Mouse (Mus musculus) WW6 (cell line): ENCODE data around the gene Gm20219.
A peak's percentile ranks its signal among the peaks of the same experiment; 100 is the strongest.

Experiments used
- DNase-seq: peaks from one replicate; pipeline ENCODE4 v3.0.0-alpha.2; 2013; ENCODE audit warnings: low read depth, low spot score

The Gm20219 gene

DNA sequence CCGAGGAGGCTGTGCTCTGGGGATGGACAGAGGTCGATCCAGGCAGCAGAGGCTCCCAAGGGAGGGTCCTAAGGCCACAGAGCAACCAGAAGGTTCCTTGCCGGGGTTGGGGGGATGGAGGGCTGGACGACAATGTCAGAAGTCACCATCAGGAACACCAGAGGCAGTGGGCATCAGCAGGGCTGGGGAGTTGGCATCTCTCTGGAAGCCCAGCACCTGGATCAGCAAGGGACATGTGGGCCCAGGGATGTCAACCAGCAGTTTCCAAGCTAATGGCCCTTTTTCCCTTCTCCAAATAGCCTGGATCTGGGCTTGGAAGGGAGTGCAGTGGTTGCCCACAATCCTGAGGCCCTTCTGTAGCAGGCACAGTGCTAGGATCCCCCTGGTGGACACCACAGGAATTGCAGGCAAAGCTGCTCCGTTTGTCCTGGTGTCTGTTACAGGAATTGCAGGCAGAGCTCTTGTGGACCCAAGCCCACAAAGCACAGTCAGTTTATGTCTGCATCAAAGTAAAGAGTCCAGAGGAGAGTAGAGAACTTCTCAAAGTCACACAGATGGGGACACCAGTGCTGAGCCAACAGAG, 1.3 kb downstream of the Gm20219 start:
- peak; percentile 75 for DNase-seq

DNA sequence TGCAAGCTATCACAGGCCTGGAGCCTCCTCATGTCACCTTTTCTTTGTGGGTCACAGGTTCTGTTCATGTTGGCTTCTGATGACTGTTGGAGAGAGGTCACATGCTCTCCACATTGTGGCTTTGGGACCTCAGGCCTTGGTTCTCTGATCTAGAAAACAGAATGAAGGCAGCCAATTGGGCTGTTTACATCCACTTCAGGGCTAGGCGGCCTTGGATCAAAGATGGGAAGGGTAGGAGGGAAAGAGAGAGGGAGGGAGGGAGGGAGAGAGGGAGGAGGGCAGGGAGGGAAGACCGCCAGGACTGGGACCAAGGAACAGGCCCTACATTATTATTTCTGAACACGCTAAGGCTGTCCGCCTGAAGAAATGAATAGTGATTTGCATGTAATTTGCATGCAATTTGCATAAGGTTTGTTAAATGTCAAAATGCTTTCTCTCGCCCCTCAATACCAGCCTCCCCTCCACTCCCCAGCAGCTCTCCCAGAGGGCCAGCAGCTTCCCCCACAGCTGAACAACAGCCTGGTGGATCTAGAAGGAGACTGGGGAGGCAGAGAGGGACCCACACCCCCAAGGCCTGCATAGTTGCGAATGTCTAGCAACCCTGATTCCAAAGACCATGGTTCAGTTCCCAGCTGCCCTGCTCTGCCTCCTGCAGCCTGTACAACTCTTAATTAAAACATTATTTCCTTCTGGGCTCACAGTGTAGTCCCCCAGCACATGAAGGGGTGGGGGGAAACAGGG, 2.2 kb downstream of the Gm20219 start:
- no peak for DNase-seq

DNA sequence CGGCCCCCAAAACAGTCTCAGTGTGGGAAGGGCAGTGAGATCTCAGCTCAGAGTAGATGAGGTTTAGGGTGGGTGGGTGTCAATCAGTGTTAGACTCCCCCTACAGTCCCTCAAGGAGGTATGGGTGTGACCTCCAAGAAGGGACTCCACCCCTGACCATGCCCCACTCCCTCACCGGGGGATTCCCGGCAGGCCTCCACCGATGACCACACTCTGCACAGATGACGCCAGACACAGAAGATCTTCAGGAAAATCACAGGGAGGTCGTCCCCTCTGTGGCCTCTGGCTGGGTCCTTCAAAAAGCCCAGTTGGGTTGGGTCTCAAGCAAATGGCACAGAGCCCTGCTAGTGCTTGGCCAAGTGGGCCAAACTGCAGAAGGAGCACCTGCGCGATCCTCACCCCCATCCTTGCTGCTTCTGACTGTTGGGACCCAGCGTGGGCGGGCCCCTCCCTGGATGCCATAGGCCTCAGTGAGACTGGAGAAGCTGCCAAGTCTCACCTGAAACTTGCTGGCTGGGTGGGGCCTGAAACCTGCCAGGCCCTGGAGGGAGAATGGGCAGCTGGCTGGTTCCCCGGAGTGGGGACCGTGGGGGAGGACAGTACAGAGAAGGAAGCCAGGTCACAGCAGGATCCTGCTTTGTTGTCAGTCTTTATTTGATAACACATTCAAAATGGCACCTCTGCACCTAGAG, 3.3 kb downstream of the Gm20219 start:
- DNase-seq: no peak

DNA sequence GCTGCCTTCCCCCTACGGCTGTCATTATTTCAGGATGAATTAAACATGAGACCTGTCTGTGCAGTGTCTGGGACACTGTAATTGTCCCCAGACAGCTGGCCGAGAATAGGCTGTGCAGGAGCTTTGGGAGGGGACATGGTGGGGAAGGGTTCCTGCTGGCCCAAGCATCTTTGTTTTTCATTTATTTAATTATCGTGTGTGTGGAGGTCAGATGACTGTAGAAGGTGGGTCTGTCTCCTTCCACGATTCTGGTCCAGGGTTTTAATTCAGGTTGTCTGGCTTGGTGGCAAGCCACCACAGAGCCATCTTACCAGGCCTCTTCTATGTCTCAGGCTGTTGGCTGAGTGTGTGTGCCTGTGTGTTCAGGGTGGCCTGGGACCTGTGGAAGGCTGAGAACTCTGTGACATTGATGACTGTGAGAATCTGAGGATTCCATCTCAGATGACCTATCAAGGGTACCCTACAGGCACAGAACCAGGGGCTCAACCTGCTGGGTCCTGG, 5.5 kb downstream of the Gm20219 start:
- DNase-seq: no peak

DNA sequence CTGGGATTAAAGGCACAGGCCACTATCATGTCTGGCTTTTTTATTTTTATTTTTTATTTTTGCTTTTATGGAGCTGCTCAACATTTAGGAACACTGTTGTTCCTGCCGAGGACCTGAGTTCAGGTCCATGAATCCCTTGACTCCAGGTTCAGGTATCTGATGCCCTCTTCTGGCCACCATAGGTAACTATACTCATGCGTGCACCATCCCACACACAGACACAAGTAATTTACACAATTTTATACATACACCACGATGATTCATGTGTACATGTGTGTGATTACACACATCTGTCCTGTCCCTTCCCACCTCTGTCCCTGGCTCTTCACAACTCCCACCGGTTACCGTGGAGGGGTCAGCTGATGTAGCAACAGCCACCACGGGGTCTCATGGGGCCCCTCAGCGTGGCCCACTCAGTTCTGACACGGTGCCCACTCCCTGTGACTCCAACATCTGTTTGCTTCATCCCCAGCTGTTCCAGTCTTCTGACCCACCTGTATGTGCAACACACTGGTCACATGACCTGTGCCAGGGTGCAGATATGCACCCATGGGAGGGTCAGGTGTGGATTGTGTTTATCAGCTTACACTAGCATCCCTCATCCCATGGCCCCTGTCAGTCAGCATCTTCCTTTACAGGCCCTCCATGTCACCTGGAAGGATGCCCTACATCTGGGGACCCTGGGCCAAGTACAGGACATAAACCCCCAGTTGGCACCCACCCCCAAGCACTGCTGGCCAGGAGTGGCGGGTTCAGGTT, 6.2 kb downstream of the Gm20219 start:
- no peak for DNase-seq

DNA sequence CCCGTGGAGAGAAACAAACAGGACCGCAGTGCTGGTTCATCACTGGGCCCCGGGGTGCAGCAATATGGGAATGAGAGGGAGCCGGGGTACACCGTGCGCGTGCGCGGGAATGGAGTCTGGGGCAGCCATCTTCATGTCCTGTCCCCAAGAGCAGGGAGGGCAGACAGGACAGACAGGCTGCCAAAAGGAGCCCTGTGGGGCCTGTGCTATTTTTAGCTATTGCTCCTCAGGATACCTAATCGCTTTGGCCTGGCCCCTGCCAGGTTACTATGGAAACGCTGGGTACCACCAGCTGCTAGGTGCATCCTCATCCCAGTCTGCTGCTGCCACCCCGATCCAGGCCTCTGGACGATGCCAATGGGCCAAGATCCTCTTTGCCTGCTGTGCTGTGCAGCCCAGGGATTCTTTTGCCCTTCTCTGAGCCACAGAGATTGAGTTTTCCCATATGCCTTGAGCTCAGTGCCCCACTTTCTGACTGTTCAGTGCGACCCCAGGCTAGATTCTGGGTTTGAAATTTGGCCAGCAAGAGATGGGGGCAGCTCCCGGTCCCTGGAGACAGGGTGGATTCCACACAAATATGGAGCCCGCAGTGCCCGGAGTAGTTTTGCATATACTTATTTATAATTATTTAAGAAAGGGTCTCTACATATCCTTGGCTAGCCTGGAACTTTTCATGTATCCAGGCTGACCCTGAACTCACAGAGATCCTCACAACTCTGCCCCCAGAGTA, 6.9 kb downstream of the Gm20219 start:
- DNase-seq: no peak

DNA sequence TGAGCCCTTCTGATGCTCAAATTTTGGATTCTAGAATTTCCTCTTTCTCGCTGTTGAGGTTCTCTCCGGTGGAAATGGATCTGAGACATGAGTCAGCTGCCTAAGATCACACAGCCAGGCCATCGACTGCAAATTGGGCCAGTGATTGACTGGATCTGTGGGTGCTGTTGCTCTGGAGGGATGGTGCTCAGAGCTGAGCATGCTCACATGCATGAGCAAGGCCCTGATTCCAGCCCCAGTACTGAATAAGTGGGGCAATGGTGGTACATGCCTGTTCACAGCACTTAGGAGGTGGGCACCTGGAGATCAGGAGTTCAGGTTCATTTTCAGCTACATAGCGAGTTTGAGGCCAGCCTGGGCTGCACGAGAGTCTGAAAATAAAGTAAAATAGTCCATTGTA, 7.6 kb downstream of the Gm20219 start:
- DNase-seq: no peak

DNA sequence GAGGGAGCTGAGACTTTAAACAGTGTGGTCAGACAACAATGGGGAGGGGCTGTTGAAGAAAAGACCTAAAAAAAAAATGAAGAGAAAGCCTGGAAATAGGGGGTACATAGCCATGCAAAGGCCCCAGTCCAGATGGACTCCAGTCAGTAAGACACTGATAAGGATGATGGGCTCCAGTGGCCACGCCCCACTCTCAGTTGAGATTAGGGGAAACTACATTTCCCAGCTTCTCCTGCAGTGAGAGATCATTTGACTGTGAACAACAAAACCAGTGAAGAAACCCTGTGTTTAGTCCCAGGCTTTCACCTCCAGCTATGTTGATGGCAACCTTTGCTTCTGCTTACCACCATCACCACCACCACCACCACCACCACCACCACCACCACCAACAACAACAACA, 8.2 kb downstream of the Gm20219 start:
- DNase-seq: no peak

DNA sequence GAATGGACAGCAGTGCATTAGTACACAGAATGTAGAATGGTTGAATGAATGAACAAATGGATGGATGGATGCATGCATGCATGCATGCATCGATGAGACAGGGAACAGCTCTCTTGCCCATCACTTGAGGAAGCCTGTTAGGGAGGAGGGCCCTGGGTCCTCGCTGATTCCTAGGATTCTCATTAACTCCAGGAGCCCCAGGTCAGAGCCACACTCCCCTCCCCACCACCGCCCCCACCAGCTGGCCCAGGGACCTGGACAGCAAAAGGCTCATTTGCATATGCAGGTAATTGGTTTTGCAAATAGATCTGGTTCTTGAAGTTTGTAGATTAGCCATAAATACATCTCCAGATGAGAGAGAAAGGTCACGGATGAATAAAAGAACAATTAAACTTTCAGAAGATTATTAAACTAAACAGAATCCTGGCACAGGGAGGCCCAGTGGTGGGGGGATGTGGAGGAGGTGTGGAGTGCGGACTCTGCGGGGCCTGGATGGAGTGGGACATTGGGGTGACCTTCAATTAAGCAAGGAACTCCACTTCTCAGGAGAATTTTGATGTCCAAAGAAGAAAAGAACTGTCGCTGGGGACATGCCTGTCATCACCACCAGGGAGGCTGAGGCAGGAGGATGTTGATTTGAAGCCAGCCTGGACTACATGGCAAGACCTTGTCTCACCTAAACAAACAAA, 9.3 kb downstream of the Gm20219 start:
- DNase-seq: no peak

DNA sequence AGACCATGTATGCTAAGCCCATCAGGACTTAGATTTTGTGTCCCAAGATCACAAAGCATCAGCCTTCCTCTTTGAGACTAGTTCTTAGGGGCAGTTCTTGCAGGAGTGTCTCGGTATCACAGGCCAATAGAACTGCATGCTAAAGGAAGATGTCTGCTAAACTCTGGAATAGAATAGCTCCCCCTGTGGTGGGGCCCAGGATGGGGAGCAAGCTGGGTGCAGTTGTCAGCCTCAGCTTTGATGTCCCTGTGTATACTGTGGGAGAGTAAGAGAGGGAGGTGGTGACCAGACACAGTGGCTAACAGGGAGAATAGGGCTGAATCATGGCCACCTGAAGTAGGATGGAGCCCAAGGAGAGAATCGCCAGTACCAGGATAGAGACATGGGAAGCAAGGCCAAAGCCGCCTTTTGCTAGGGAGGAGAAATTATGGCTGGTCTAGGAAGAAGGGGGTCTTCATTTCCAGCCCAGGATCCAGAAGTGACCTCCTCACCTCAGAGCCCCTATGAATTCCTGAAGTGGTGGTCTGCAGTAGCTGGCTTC, 10.4 kb downstream of the Gm20219 start:
- no peak for DNase-seq

DNA sequence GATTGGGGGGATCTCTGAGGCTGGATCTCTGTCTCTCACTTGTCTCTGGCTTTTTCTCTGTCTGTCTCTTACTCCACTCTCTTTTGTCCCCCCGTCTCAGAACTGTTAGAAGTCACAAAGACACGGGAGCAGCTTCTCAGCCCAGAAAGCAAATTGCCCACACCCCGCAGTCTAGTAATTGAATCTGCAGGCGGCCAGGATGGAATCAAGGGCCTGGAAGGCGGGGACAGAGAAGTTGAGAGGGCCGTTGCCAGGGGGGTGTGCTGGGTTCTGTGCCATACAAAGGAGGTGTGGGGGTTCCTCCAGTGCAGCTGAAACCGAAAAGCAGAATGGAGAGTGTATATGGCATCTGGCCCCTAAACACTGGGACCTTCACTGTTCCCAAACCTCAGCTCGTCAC, 11.5 kb downstream of the Gm20219 start:
- DNase-seq: no peak

DNA sequence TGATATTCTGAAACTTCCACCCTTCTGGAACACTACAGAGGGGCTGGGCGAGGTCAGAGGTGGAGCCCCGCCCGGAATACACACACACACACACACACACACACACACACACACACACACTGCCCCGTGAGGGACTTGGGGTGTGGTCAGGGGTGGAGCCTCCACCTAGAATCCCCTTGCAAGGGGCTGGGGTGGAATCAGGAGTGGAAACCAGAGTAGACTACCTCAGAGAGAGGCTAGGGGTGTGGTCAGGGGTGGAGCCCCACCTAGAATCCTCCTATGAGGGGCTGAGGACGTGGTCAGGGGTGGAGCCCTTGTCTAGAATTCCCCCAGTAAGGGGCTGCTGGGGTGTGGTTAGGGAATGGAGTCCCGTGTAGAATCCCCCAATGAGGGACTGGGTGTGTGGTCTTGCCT, 13.6 kb downstream of the Gm20219 start:
- DNase-seq: no peak

DNA sequence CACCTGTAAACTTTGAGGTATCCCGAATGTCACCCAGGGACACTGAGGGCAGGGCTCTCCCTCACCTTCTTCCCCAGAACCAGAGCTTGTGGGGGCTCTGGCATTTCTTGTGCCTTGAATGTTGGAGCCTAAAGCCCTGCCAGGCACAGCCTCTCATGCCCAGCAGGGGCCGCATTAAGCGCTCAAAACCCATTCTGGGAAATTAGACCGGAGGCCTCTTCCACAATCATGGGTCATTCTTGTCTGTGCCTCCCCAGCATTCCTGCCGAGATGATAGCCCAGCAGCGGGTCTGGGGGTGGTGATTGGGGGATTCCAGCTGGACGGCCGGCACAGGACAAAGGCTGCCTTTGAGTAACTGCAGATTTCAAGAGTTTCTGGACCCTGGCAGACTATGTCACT, 16.3 kb downstream of the Gm20219 start:
- no peak for DNase-seq

DNA sequence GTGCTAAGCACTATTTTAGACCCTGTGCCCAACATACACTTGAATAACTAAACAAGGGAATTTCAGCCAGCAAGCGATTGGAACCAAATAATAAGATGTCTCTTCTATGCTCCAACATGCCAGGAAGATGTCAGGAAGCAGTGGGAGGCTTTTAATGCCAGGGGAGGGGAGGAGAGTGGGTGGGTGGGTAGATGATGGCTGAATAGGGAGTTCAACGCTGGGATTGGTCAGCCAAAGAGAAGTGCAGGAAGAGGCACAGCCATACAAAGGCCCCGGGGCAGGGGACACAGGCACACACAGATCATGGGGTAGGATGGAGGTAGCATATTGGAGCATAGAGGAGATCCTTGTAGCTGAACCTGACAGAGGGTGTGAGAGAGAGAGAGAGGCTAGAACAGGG, 17.3 kb downstream of the Gm20219 start:
- DNase-seq: no peak

DNA sequence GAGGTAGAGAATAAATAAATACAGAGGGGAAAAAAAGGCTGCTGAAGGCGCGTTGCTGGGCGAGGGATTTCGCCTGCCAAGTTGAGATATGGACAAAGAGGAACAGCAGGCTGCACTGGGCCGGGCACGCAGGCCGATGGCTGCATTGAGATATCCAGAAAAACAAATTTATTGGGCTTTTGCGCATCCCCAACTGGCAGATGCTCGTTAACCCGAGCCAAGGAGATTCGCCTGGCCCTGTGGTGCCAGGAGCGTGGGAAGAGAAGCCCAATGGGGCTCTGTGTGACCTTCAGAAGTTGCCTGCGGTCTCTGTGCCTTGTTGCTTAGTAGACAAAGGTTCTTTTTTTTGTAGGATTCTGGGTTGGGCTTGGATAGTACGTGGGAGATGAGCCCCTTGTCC, 18.0 kb downstream of the Gm20219 start:
- no peak for DNase-seq

DNA sequence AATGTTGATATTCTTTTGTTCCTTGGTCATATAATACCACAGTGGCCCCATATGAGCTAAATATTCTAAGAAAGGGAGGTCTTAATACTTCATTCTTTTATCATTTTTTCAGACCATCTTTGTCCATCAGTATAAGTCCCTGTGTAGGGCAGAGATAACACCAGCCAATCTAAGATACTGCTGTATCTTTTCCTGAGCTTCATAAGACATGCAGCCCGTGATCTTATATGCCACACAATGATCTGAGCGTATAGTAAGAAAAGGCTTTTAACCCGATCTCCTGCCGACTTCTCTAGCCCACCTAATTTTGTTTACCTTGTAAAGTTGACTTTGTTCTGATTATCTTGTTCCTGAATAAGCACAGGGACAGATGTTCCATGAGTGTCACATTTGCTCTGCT, 29.2 kb downstream of the Gm20219 start:
- DNase-seq: no peak

DNA sequence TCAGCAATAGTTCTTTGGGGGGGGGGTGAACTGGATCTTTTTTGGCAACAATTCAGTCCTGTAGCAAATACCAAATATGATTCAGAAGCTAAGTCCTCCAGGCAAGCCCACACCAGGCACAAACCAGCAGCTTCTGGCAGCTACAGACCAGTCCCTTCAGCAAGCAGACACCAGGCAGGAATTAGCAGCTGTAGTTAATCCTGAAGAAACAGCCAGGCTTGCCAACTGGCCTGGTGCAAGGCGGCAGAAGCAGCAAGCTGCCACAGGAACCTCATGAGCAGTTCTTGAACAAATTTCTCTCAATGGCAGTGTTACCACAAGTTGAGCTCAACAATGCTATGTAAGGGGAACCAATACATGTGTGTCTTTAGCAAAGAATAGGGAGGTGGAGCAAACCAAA, 31.4 kb downstream of the Gm20219 start:
- no peak for DNase-seq

DNA sequence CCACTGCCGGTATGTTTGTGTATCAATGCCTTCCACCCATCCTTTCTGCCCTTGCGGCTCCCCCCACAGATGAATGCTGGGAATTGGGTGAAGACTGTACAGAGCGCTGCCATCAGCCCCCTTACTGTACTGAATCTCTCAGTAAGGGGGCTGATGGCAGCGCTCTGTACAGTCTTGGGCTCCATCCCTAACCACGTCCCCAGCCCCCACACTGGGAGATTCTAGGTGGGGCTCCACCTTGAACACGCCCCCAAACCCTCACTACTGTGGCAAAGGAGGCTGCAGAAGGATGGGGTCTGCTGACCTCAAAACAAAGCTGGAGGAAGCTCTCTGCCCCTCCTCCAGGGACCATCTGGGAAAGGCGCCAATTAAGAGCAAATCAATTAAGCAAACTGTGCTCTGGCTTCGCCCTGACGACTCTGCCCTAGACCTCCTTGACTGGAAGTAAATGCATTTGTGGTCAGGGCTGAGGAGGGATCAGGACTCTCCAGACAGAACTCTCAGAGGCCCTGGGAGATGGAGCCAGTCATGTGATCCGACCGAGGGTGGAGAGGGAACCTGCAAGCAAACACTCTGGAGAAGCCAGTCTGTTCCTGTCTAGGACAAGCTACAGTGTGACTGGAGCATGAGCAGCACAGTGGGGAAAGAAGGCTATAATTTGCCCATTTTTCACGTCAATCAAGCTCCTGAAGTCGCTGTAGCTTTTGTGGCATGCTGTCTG, 38.3 kb downstream of the Gm20219 start:
- DNase-seq: no peak

DNA sequence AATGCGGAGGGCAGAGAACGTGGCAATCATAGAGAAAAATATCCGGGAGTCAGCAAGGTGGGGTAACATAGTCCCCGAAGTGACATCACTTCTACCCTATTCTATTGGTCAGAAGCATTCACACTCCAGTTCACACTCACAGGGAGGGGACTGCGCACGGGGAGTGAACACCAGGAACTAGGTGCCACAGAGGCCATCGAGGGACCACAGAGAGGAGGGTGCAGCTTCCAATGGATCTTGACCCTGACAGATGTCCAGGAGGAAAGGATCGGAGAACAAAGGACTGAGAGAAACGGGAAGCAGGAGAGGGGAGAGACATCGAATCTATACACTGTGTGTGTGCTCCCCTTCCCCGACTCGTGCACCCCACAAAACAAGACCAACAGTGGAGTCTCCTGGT, 39.3 kb downstream of the Gm20219 start:
- DNase-seq: no peak

DNA sequence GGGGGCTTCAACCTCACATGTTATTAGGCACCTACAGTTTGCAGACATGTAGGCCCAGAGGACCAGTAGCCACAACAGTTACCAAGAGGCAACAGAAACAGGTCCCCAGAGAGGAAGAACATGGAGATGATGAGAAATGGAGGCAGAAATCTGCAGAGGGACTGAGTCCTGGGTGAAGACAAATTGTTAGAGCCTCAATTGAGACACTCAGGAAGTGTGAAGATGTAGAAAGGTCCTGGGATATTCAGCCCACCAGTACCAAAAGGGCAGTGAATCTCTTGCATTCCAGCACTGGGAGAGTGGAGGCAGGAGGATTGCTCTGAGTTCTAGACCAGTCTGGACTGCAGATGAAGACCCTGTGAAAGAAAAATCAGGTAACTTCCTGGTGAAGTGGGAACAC, 39.9 kb downstream of the Gm20219 start:
- DNase-seq: no peak
